In genomic region chr2:84841905-84842304, GRCm38 (mm10) we compare ENCODE assay signal across 9 mouse cellular contexts. TPM values are rescaled to one million over a fixed set of nuclear protein-coding genes. Genes with fewer than 3 reads are reported as not detected.
DNase-seq lines count a peak whose midpoint lies in the region; ATAC-seq lines count a peak whose summit lies in the region.
"Had no signal": no experiment of that assay in that cellular context is flagged by ENCODE, and none has a peak within 500 bp of the region (broad histone marks: within the 10 kb centered on the region; RNA-seq: fewer than 3 reads in every experiment).

No protein-coding gene starts in this region.

- peak overlapping the region; percentile 57 for H3K27ac ChIP-seq in hindbrain, embryonic 10.5 days
- no peak overlapping the region for H3K27ac ChIP-seq in hindbrain, embryonic 14.5 days
- H3K27ac ChIP-seq in neural tube, embryonic 15.5 days (replicated peaks): no peak overlapping the region

- H3K4me2 ChIP-seq in hindbrain, embryonic 14.5 days (replicated peaks): no peak overlapping the region
- H3K4me2 ChIP-seq in neural tube, embryonic 15.5 days: 0 out of 2 replicates have a peak overlapping the region, but pooled peaks have one; percentile 94

- DNase-seq in hindbrain, embryonic 10.5 days (ENCODE audit: low spot score): no peak
- DNase-seq in hindbrain, embryonic 14.5 days (ENCODE audit: low spot score): no peak
- DNase-seq in MEL-GATA-1-ER (ENCODE audit: extremely low read depth, low read depth): peak; percentile 90
- no peak for DNase-seq in cerebellum, postnatal 10 days
- DNase-seq in cerebellum, adult 9-10 months: no peak
- no peak for DNase-seq in urinary bladder, postnatal 36 days (ENCODE audit: low spot score in 2 of 2)

- H3K36me3 ChIP-seq in hindbrain, embryonic 10.5 days: peaks cover 32% of the 10 kb centered on the region
- no peaks in the 10 kb centered on the region for H3K36me3 ChIP-seq in hindbrain, embryonic 14.5 days (replicated peaks; ENCODE audit: control insufficient read depth, insufficient read depth)
- no peaks in the 10 kb centered on the region for H3K36me3 ChIP-seq in neural tube, embryonic 15.5 days

- H3K4me1 ChIP-seq in hindbrain, embryonic 10.5 days (replicated peaks): peaks cover 42% of the 10 kb centered on the region
- H3K4me1 ChIP-seq in hindbrain, embryonic 14.5 days (replicated peaks; ENCODE audit: control insufficient read depth, insufficient read depth, low read length): peaks cover 8% of the 10 kb centered on the region; the same call in 1 of the 2 replicates
- peaks cover 25% of the 10 kb centered on the region for H3K4me1 ChIP-seq in neural tube, embryonic 15.5 days

- peak overlapping the region; percentile 78 for H3K4me3 ChIP-seq in hindbrain, embryonic 10.5 days
- no peak overlapping the region for H3K4me3 ChIP-seq in hindbrain, embryonic 14.5 days (replicated peaks; ENCODE audit: low read length)
- H3K4me3 ChIP-seq in neural tube, embryonic 15.5 days (replicated peaks): no peak overlapping the region

- H3K9me3 ChIP-seq in hindbrain, embryonic 10.5 days: no peaks in the 10 kb centered on the region
- no peaks in the 10 kb centered on the region for H3K9me3 ChIP-seq in hindbrain, embryonic 14.5 days (ENCODE audit: control insufficient read depth, low read length)
- H3K9me3 ChIP-seq in neural tube, embryonic 15.5 days (replicated peaks): no peaks in the 10 kb centered on the region

- ATAC-seq in hindbrain, embryonic 14.5 days (ENCODE audit: low FRiP score): no peak
- ATAC-seq in erythroid progenitor cell, adult 5-6 weeks (replicated peaks; ENCODE audit: low FRiP score, poor library complexity, severe bottlenecking): peak; percentile 81
- ATAC-seq in neural tube, embryonic 15.5 days (ENCODE audit: low FRiP score): no peak

- H3K27me3 ChIP-seq in hindbrain, embryonic 10.5 days (ENCODE audit: insufficient read depth, poor library complexity, severe bottlenecking): peaks cover 26% of the 10 kb centered on the region
- H3K27me3 ChIP-seq in hindbrain, embryonic 14.5 days (ENCODE audit: control insufficient read depth, insufficient read depth, low read length): peaks cover 46% of the 10 kb centered on the region
- H3K27me3 ChIP-seq in neural tube, embryonic 15.5 days (replicated peaks): peaks cover 53% of the 10 kb centered on the region

- H3K9ac ChIP-seq in hindbrain, embryonic 14.5 days: no peak overlapping the region
- no peak overlapping the region for H3K9ac ChIP-seq in neural tube, embryonic 15.5 days (replicated peaks)

RNA-seq across cellular contexts. Expression of gene Slc43a1, which starts 3.3 kb away (rescaled TPM):
- 23.1 and 28.6 TPM in 2 replicates for polyA plus RNA-seq in hindbrain, embryonic 10.5 days (2016; fragmentation: Nextera tagmentation; extraction: Ambion mirVana)
- 1.5 and 1.6 TPM in 2 replicates for polyA plus RNA-seq in hindbrain, embryonic 14.5 days (2014; fragmentation: Nextera tagmentation; extraction: Ambion mirVana)
- total RNA-seq in erythroid progenitor cell, adult 5-6 weeks (2015; ENCODE audit: low replicate concordance): 716 and 794 TPM in 2 replicates
- total RNA-seq in erythroid progenitor cell, adult 5-6 weeks (2017; ENCODE audit: low replicate concordance): 395 and 487 TPM in 2 replicates
- 1.3 and 5.0 TPM in 2 replicates for polyA plus RNA-seq in neural tube, embryonic 15.5 days (2015; fragmentation: Nextera tagmentation; extraction: Ambion mirVana)

RNA-seq across cellular contexts. Expression of gene Timm10, which starts 15.1 kb away (rescaled TPM):
- polyA plus RNA-seq in hindbrain, embryonic 10.5 days (2016; fragmentation: Nextera tagmentation; extraction: Ambion mirVana): 56.3 and 58.9 TPM in 2 replicates
- polyA plus RNA-seq in hindbrain, embryonic 14.5 days (2014; fragmentation: Nextera tagmentation; extraction: Ambion mirVana): 75.8 and 83.3 TPM in 2 replicates
- total RNA-seq in erythroid progenitor cell, adult 5-6 weeks (2015; ENCODE audit: low replicate concordance): 16.8 and 17.3 TPM in 2 replicates
- 6.5 TPM in 1 of 2 replicates, not detected in the other for total RNA-seq in erythroid progenitor cell, adult 5-6 weeks (2017; ENCODE audit: low replicate concordance)
- polyA plus RNA-seq in neural tube, embryonic 15.5 days (2015; fragmentation: Nextera tagmentation; extraction: Ambion mirVana): 78.9 and 86.0 TPM in 2 replicates

RNA-seq across cellular contexts. Expression of gene Smtnl1, which starts 19.5 kb away (rescaled TPM):
- polyA plus RNA-seq in hindbrain, embryonic 10.5 days (2016; fragmentation: Nextera tagmentation; extraction: Ambion mirVana): 0.09 and 0.14 TPM in 2 replicates
- polyA plus RNA-seq in hindbrain, embryonic 14.5 days (2014; fragmentation: Nextera tagmentation; extraction: Ambion mirVana): not detected in 2 replicates
- not detected in 2 replicates for total RNA-seq in erythroid progenitor cell, adult 5-6 weeks (2015; ENCODE audit: low replicate concordance)
- total RNA-seq in erythroid progenitor cell, adult 5-6 weeks (2017; ENCODE audit: low replicate concordance): not detected in 2 replicates
- polyA plus RNA-seq in neural tube, embryonic 15.5 days (2015; fragmentation: Nextera tagmentation; extraction: Ambion mirVana): not detected in 2 replicates
- total RNA-seq: granulocyte monocyte progenitor cell, adult 5-6 weeks had no signal

RNA-seq across cellular contexts. Expression of gene Ube2l6, which starts 43.3 kb away (rescaled TPM):
- 37.2 and 41.6 TPM in 2 replicates for polyA plus RNA-seq in hindbrain, embryonic 10.5 days (2016; fragmentation: Nextera tagmentation; extraction: Ambion mirVana)
- polyA plus RNA-seq in hindbrain, embryonic 14.5 days (2014; fragmentation: Nextera tagmentation; extraction: Ambion mirVana): 18.6 and 24.0 TPM in 2 replicates
- 424 and 462 TPM in 2 replicates for total RNA-seq in erythroid progenitor cell, adult 5-6 weeks (2015; ENCODE audit: low replicate concordance)
- 282 and 312 TPM in 2 replicates for total RNA-seq in erythroid progenitor cell, adult 5-6 weeks (2017; ENCODE audit: low replicate concordance)
- 20.1 and 30.9 TPM in 2 replicates for polyA plus RNA-seq in neural tube, embryonic 15.5 days (2015; fragmentation: Nextera tagmentation; extraction: Ambion mirVana)

RNA-seq across cellular contexts. Expression of gene Rtn4rl2, which starts 44.6 kb away (rescaled TPM):
- polyA plus RNA-seq in hindbrain, embryonic 10.5 days (2016; fragmentation: Nextera tagmentation; extraction: Ambion mirVana): 3.8 and 4.0 TPM in 2 replicates
- 3.8 and 4.5 TPM in 2 replicates for polyA plus RNA-seq in hindbrain, embryonic 14.5 days (2014; fragmentation: Nextera tagmentation; extraction: Ambion mirVana)
- not detected in 2 replicates for total RNA-seq in erythroid progenitor cell, adult 5-6 weeks (2015; ENCODE audit: low replicate concordance)
- total RNA-seq in erythroid progenitor cell, adult 5-6 weeks (2017; ENCODE audit: low replicate concordance): not detected in 2 replicates
- polyA plus RNA-seq in neural tube, embryonic 15.5 days (2015; fragmentation: Nextera tagmentation; extraction: Ambion mirVana): 3.6 and 3.9 TPM in 2 replicates
- total RNA-seq: granulocyte monocyte progenitor cell, adult 5-6 weeks had no signal
